Mouse (Mus musculus) thymus, postnatal 36 days (tissue): ENCODE data around the gene Stk40.
A peak's percentile ranks its signal among the peaks of the same experiment; 100 is the strongest.

Source experiments
- DNase-seq, 2 experiments: peaks; one replicate each; pipeline ENCODE4 v3.0.0; 2022; ENCODE audit warnings: mixed read lengths in 2 of 2

Gene Stk40

GRCm38 (mm10) chr4:126130502-126130901, 26.7 kb downstream of the Stk40 start:
- no peak for DNase-seq

GRCm38 (mm10) chr4:126131290-126132121, 27.7 kb downstream of the Stk40 start:
- DNase-seq: no peak

- DNase-seq: no peak
These were observed 29.0 kb downstream of the Stk40 start for GRCm38 (mm10) chr4:126132636-126133264.

- DNase-seq: no peak
These were observed 30.5 kb downstream of the Stk40 start for GRCm38 (mm10) chr4:126134236-126134635.

GRCm38 (mm10) chr4:126134639-126135038, 30.9 kb downstream of the Stk40 start:
- DNase-seq: no peak

- no peak for DNase-seq
These were observed 34.0 kb downstream of the Stk40 start for GRCm38 (mm10) chr4:126137773-126138172.

GRCm38 (mm10) chr4:126141021-126141420, 37.3 kb downstream of the Stk40 start:
- DNase-seq: no peak

- DNase-seq: no peak
These were observed 41.6 kb downstream of the Stk40 start for GRCm38 (mm10) chr4:126145396-126145795.

- no peak for DNase-seq
These were observed 43.3 kb downstream of the Stk40 start for GRCm38 (mm10) chr4:126146974-126147532.

- peak in 1 of 2 experiments; percentile 35 for DNase-seq
These were observed 43.9 kb downstream of the Stk40 start, which contains the start of gene Eva1b for GRCm38 (mm10) chr4:126147533-126148160. Gene Eva1b, plus strand, starts transcription at chr4:126147744.

- DNase-seq: peak; percentile 78 to 85
These were observed 44.6 kb downstream of the Stk40 start for GRCm38 (mm10) chr4:126148161-126148961.

GRCm38 (mm10) chr4:126149041-126149676, 45.4 kb downstream of the Stk40 start:
- peak in 1 of 2 experiments; percentile 27 for DNase-seq

GRCm38 (mm10) chr4:126149798-126150197, 46.0 kb downstream of the Stk40 start:
- no peak for DNase-seq

- DNase-seq: no peak
These were observed 46.7 kb downstream of the Stk40 start for GRCm38 (mm10) chr4:126150297-126150948.

- no peak for DNase-seq
These were observed 47.2 kb downstream of the Stk40 start for GRCm38 (mm10) chr4:126150949-126151320.

- DNase-seq: no peak
These were observed 48.1 kb downstream of the Stk40 start for GRCm38 (mm10) chr4:126151701-126152440.

GRCm38 (mm10) chr4:126152864-126153263, 49.1 kb downstream of the Stk40 start:
- no peak for DNase-seq

GRCm38 (mm10) chr4:126155183-126155582, 51.4 kb downstream of the Stk40 start:
- DNase-seq: no peak

- DNase-seq: no peak
These were observed 52.1 kb downstream of the Stk40 start for GRCm38 (mm10) chr4:126155869-126156268.

GRCm38 (mm10) chr4:126156617-126157016, 52.9 kb downstream of the Stk40 start:
- peak in 1 of 2 experiments; percentile 33 for DNase-seq

GRCm38 (mm10) chr4:126157562-126157961, 53.8 kb downstream of the Stk40 start:
- DNase-seq: peak in 1 of 2 experiments; percentile 32
